Mouse (Mus musculus) embryonic stem cell, embryonic (primary cell): ENCODE measurements around the gene Ptprn2.

Source experiments
- CTCF ChIA-PET, 4 experiments: fragments of 300-600 bp in 2 of 4; fragments of 350-600 bp in 2 of 4; sonication (Branson Sonifier 250); formaldehyde crosslinking; loops; one replicate each; lab custom pipeline; 2022; ENCODE audit warnings: inconsistent platforms in 2 of 4; lab: Charles Lee
- POLR2A ChIA-PET, 4 experiments: fragments of 300-600 bp in 2 of 4; fragments of 350-600 bp in 2 of 4; sonication (Branson Sonifier 250); formaldehyde crosslinking; loops; one replicate each; lab custom pipeline; 2022; ENCODE audit warnings: antibody characterized with exemption in 4 of 4, inconsistent platforms in 1 of 4; lab: Charles Lee

The Ptprn2 gene

DNA sequence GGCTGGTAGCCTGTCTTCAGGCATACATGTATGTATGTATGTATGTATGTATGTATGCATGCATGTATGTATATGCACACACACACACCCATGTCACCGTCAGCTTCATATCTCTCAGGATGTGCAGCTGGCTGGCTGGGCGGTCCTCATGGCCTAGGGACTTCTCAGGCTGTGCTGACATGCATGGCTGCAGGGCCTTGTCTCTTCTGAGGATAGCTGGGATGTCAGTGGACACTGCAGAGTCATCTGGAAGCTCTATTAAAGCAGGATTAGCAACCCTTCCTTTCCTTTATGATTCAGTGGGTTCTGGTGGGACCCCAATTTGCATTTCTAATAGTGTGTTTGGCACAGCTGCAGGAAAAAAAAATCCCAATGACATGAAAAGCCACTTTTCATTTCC is 473.6 kb downstream of the Ptprn2 start:
- CTCF ChIA-PET = interaction anchor here in 1 of 4 experiments (0.5 kb wide), 1 partner anchor 11 kb away, joined by 3 read pairs; no protein-coding TSS in a partner anchor
- POLR2A ChIA-PET = interaction anchor here in 1 of 4 experiments (1.2 kb wide), 1 partner anchor 22 kb away, joined by 3 read pairs; no protein-coding TSS in a partner anchor

GRCm38 (mm10) chr12:116963906-116964305 is 478.4 kb downstream of the Ptprn2 start:
- POLR2A ChIA-PET = no interaction called here

DNA sequence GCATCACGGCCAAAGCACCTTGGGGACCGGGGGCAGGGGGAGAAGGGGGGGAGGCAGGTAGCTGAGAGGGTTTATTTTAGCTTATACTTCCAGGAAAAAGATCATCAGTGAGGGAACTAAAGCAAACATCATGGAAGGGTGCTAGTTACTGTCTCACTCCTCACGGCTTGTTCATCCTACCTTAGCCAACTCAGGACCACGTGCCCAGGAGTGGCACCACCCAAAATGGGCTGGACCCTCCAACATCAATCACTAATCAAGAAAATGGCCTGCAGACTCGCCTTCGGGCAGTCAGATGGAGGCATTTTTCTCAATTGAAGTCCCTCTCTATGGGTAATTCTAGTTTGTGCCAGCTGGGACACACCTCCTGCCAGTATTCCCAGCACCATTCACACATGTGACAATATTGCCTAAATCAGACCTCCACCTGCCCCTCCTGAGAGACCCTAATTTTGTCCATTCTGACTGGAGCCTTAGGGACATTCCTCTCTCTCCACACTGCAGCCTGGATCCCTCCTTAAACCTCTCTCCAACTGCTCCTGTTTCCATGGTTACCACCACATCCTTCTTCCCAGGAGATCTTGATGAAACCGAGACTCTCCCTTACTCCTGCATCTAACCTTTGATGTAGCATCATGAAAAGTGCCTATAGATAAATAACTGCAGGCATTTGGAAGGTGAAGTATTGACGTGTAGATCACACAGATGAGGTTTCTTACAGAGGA is 482.9 kb downstream of the Ptprn2 start:
- ChIA-PET CTCF (interaction anchor here in 1 of 4 experiments (0.6 kb wide), 1 partner anchor 420 kb away, joined by 7 read pairs; no protein-coding TSS in a partner anchor), POLR2A (no interaction called here)

More at GRCm38 (mm10) chr12:116963906-116964305, 478.4 kb downstream of the Ptprn2 start:
- CTCF ChIA-PET = interaction anchor here in 1 of 4 experiments (0.6 kb wide), 1 partner anchor 16 kb away, joined by 9 read pairs; no protein-coding TSS in a partner anchor

DNA sequence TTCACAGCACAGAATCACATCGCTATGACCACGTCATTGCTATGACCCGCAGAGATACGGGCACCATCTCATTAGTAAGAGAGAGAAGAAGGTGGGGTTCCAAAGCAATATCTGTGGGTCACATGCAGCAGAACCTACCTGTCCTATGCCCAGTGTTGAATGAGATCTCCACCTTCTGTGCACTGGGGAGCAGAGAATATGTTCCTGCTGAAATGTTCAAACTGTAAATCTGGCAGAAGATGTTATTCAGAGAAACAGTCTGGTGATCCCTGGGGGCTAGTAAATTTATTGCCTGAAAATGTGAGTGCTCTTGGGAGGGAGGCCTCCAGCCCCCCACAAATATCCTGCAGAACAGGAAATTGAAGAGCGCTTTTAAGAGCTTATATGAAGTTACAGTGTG is 490.0 kb downstream of the Ptprn2 start:
- CTCF ChIA-PET = no interaction called here
- POLR2A ChIA-PET = no interaction called here

DNA sequence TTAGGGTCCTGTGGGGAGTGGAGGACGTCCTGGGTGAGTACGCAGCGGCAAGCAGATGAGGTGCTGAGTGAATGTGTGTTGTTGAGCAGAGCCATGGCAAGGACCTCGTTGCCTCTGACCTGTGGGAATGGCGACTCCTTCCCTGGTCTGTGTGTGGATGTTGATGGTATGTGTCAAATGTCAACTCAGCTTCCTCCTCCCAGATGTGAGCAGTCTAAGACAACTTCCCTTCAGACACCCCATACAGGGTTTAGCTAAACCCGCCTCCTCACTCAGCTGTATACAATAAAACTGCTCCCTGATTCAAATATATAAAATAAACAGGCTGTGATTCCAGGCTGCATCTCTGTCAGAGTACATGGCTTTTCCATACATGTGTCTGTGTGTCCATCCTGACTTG is 491.5 kb downstream of the Ptprn2 start:
- ChIA-PET CTCF (no interaction called here), POLR2A (no interaction called here)

DNA sequence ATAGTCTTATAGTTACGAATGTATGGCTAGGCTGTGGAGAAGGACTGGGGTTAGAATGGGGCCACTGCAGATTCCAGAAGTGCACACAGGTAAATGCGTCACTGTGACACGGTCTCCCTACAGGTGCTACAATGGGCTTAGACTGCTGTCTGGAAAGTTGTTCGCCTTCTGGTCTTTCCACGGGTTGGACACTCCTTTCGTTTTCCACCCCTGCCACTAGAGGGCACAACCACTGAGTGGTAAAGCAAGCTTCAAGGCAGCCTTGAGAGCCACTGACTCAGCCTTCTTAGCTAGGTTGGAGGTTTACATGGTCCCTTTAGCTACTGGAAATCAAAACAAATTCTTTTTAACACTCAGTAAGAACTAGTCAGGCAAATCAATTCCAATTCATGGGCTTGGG is 492.7 kb downstream of the Ptprn2 start:
- CTCF ChIA-PET = interaction anchor here in 3 of 4 experiments (0.6 to 1.0 kb wide), 6 partner anchors 12 to 376 kb away, joined by 3 to 7 read pairs (median 3); no protein-coding TSS in a partner anchor
- POLR2A ChIA-PET = no interaction called here

DNA sequence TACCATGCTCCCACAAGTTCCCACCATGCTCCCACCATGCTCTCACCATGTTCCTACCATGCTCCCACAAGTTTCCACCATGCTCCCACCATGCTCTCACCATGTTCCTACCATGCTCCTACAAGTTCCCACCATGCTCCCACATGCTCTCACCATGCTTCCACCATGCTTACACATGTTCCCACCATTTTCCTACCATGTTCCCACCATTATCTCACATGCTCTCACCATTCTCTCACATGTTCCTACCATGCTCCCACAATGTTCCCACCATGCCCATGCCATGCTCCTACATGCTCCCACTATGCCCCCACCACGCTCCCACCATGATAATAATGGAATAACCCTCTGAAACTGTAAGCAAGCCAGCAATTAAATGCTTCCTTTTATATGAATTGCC is 495.8 kb downstream of the Ptprn2 start:
- ChIA-PET POLR2A (interaction anchor here in 1 of 4 experiments (0.7 kb wide), 1 partner anchor 22 kb away, joined by 3 read pairs; no protein-coding TSS in a partner anchor), CTCF (no interaction called here)

GRCm38 (mm10) chr12:116989144-116989543 is 503.6 kb downstream of the Ptprn2 start:
- CTCF ChIA-PET = interaction anchor here in 1 of 4 experiments (1.3 kb wide), 1 partner anchor 11 kb away, joined by 3 read pairs; no protein-coding TSS in a partner anchor
- POLR2A ChIA-PET = no interaction called here

DNA sequence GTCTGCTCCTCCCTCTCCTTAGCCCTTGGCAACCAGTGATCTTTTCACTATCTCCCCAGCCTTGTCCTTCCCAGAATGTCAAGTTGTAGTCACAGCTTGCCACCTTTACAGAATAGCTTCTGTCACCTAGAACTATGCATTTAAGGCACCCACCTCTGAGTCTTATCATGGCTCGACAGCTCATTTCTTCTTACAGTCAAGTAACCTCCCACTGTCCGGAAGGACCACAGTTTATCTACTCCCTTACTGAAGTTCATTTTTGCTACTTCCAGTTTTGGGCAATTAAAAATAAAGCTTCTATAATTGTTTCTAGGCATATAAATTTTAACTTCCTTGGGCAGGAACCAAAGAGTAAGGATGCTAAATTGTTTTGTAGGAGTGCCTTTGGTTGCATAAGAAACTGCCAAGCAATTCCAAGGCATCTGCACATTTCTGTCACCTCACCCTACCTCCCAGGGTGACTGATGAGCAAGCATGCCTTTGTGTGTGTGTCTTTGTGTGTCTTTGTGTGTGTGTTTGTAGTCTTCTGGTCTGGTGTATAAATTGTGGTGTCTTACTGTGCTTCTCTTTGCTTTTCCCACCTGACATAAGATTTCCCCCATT is 516.1 kb downstream of the Ptprn2 start:
- CTCF ChIA-PET = no interaction called here
- POLR2A ChIA-PET = no interaction called here

GRCm38 (mm10) chr12:117016753-117017595 is 531.5 kb downstream of the Ptprn2 start:
- POLR2A ChIA-PET = interaction anchor here in 1 of 4 experiments (1.1 kb wide), 1 partner anchor 244 kb away, joined by 3 read pairs; no protein-coding TSS in a partner anchor

DNA sequence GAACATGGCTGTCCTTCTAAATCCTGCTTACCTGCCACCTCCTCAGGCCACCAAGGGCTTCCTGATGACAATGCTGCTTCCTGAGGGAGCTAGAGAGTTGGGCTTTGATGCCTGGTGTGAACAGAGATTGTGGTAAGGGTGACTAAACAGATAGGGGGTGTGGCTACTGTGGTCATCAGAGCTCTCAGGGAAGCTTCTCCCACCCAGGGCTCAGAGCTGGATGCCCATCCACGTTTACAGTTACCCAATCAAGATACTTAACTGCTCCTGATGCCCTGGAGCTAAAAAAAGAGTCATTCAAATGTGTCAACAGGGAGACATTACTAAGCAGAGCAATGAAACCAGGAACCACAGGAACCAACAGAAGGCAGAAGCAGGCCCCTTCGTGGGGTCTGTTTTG is 532.4 kb downstream of the Ptprn2 start:
- ChIA-PET CTCF (interaction anchor here in 1 of 4 experiments (1.0 kb wide), 1 partner anchor 17 kb away, joined by 4 read pairs; no protein-coding TSS in a partner anchor), POLR2A (no interaction called here)

More at GRCm38 (mm10) chr12:117016753-117017595, 531.5 kb downstream of the Ptprn2 start:
- CTCF ChIA-PET = no interaction called here

GRCm38 (mm10) chr12:117023235-117023634 is 537.7 kb downstream of the Ptprn2 start:
- POLR2A ChIA-PET = interaction anchor here in 1 of 4 experiments (0.6 kb wide), 1 partner anchor 400 kb away, joined by 3 read pairs; no protein-coding TSS in a partner anchor
- CTCF ChIA-PET = interaction anchor here in 1 of 4 experiments (0.7 kb wide), 1 partner anchor 12 kb away, joined by 3 read pairs; no protein-coding TSS in a partner anchor

DNA sequence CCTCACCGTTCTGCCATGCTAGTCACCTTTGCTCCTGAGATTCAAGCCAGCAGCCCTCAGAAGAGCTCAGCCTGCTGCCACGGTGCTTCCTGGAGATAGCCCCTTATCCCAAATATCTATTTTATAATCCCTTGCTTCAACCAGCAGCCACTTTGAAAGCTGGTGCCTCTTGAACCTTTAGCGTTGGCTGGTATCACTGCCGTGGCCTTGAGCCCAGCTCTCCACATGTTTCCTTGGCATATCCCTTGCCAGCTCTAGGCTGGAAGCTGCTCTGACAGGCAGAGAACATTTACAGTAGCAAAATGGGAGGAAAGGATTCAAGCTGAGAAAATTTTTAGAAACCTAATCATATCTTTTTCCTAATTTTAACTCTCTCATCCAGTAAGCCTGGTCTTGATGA is 539.4 kb downstream of the Ptprn2 start:
- CTCF ChIA-PET = interaction anchor here in 2 of 4 experiments (0.6 to 0.7 kb wide), 5 partner anchors 83 to 361 kb away, joined by 3 to 6 read pairs (median 4); no protein-coding TSS in a partner anchor
- POLR2A ChIA-PET = interaction anchor here in 1 of 4 experiments (0.9 kb wide), 1 partner anchor 16 kb away, joined by 3 read pairs; no protein-coding TSS in a partner anchor

- CTCF ChIA-PET = interaction anchor here in 3 of 4 experiments (0.6 to 0.9 kb wide), 3 partner anchors 9 to 716 kb away, joined by 4 read pairs; no protein-coding TSS in a partner anchor
- POLR2A ChIA-PET = interaction anchor here in 1 of 4 experiments (0.9 kb wide), 1 partner anchor 17 kb away, joined by 3 read pairs; no protein-coding TSS in a partner anchor
These were observed 540.2 kb downstream of the Ptprn2 start for GRCm38 (mm10) chr12:117025676-117026075.

- ChIA-PET CTCF (no interaction called here), POLR2A (no interaction called here)
These were observed 541.8 kb downstream of the Ptprn2 start for GRCm38 (mm10) chr12:117027351-117027750.

GRCm38 (mm10) chr12:117028333-117028961 is 542.9 kb downstream of the Ptprn2 start:
- POLR2A ChIA-PET = interaction anchor here in 1 of 4 experiments (1.1 kb wide), 1 partner anchor 19 kb away, joined by 3 read pairs; no protein-coding TSS in a partner anchor
- CTCF ChIA-PET = no interaction called here

- ChIA-PET CTCF (no interaction called here), POLR2A (no interaction called here)
These were observed 547.7 kb downstream of the Ptprn2 start for GRCm38 (mm10) chr12:117033172-117033571.

- ChIA-PET POLR2A (interaction anchor here in 1 of 4 experiments (0.6 kb wide), 1 partner anchor 463 kb away, joined by 3 read pairs; no protein-coding TSS in a partner anchor), CTCF (interaction anchor here (0.5 to 1.4 kb wide), 18 partner anchors 9 to 655 kb away, joined by 3 to 8 read pairs (median 3); no protein-coding TSS in a partner anchor)
These were observed 549.0 kb downstream of the Ptprn2 start for GRCm38 (mm10) chr12:117034506-117034905.
